ENCODE assay signal across 25 mouse cellular contexts in genomic region chr11:62701218-62701617, GRCm38 (mm10). TPM values are rescaled to one million over a fixed set of nuclear protein-coding genes. Genes with fewer than 3 reads are reported as not detected.
"Had no signal": no experiment of that assay in that cellular context is flagged by ENCODE, and none has a peak within 500 bp of the region (broad histone marks: within the 10 kb centered on the region; RNA-seq: fewer than 3 reads in every experiment).

No protein-coding gene starts in this region.

- H3K36me3 ChIP-seq: liver, embryonic 12.5 days; lung, embryonic 15.5 days; midbrain, embryonic 13.5 days; midbrain, embryonic 15.5 days; neural tube, embryonic 12.5 days; stomach, embryonic 15.5 days had no signal

- H3K4me3 ChIP-seq: liver, embryonic 12.5 days; lung, embryonic 15.5 days; megakaryocyte, embryonic 14.5 days; midbrain, embryonic 13.5 days; midbrain, embryonic 15.5 days; neural tube, embryonic 12.5 days; stomach, embryonic 15.5 days had no signal

- H3K27me3 ChIP-seq: liver, embryonic 12.5 days; lung, embryonic 15.5 days; midbrain, embryonic 13.5 days; midbrain, embryonic 15.5 days; neural tube, embryonic 12.5 days; stomach, embryonic 15.5 days had no signal

- H3K4me2 ChIP-seq: liver, embryonic 12.5 days; lung, embryonic 15.5 days; midbrain, embryonic 11.5 days; midbrain, embryonic 13.5 days; midbrain, embryonic 15.5 days; neural tube, embryonic 12.5 days; stomach, embryonic 15.5 days had no signal

- H3K9ac ChIP-seq: liver, embryonic 12.5 days; liver, embryonic 14.5 days; lung, embryonic 15.5 days; midbrain, embryonic 13.5 days; midbrain, embryonic 15.5 days; neural tube, embryonic 12.5 days; stomach, embryonic 15.5 days had no signal

- H3K9me3 ChIP-seq: liver, embryonic 12.5 days; lung, embryonic 15.5 days; megakaryocyte, embryonic 14.5 days; midbrain, embryonic 13.5 days; midbrain, embryonic 15.5 days; neural tube, embryonic 12.5 days; stomach, embryonic 15.5 days had no signal

- DNase-seq: right cerebral cortex, postnatal 14 days; thymus, adult 2 months; thymus, postnatal 25 days; thymus, postnatal 4 days had no signal

- H3K4me1 ChIP-seq: liver, embryonic 12.5 days; lung, embryonic 15.5 days; midbrain, embryonic 13.5 days; midbrain, embryonic 15.5 days; neural tube, embryonic 12.5 days; stomach, embryonic 15.5 days had no signal

- ATAC-seq: liver, embryonic 12.5 days; midbrain, embryonic 13.5 days; midbrain, embryonic 15.5 days had no signal

- H3K27ac ChIP-seq: liver, embryonic 12.5 days; liver, embryonic 14.5 days; macrophage; midbrain, embryonic 13.5 days; midbrain, embryonic 15.5 days; neural tube, embryonic 12.5 days; stomach, embryonic 15.5 days; stomach, postnatal 0 days had no signal

RNA-seq across cellular contexts. Expression of gene Gm10428, which starts 51.7 kb away (rescaled TPM):
- total RNA-seq: liver, adult 2 months; megakaryocyte progenitor cell, adult 5-6 weeks; midbrain, postnatal 0 days; monocyte, adult 5-6 weeks; neutrophil, adult 5-6 weeks had no signal
- polyA plus RNA-seq: liver, adult 2 months; liver, embryonic 12.5 days; liver, embryonic 14.5 days; liver, embryonic 16.5 days; lung, embryonic 15.5 days; macrophage; midbrain, embryonic 11.5 days; midbrain, embryonic 13.5 days; midbrain, embryonic 15.5 days; neural tube, embryonic 12.5 days; neural tube, embryonic 14.5 days; spleen, adult 2 months; stomach, embryonic 15.5 days; stomach, postnatal 0 days; testis, adult 2 months; thymus, adult 2 months; urinary bladder, adult 2 months had no signal
